Mouse (Mus musculus): ENCODE results near the gene Bag6.

Bag6 gene

GRCm38 (mm10) chr17:35147348-35147747 lies 12.4 kb downstream of the Bag6 start:
- DNase-seq (ENCODE audit: low spot score), result no peak

- no peak for DNase-seq (ENCODE audit: low spot score)
Measured at GRCm38 (mm10) chr17:35147922-35148639, 13.1 kb downstream of the Bag6 start.

GRCm38 (mm10) chr17:35152121-35152520 lies 17.1 kb downstream of the Bag6 start:
- no peak for DNase-seq (ENCODE audit: low spot score)

GRCm38 (mm10) chr17:35153077-35153476 lies 18.1 kb downstream of the Bag6 start:
- DNase-seq (ENCODE audit: low spot score), result no peak

GRCm38 (mm10) chr17:35153931-35154330 lies 19.0 kb downstream of the Bag6 start:
- DNase-seq (ENCODE audit: low spot score), result no peak

GRCm38 (mm10) chr17:35154616-35155015 lies 19.6 kb downstream of the Bag6 start:
- DNase-seq (ENCODE audit: low spot score), result no peak

GRCm38 (mm10) chr17:35155451-35155850 lies 20.5 kb downstream of the Bag6 start:
- no peak for DNase-seq (ENCODE audit: low spot score)

- no peak for DNase-seq (ENCODE audit: low spot score)
Measured at GRCm38 (mm10) chr17:35156461-35157200, 21.7 kb downstream of the Bag6 start.

GRCm38 (mm10) chr17:35157254-35157653 lies 22.3 kb downstream of the Bag6 start:
- no peak for DNase-seq (ENCODE audit: low spot score)

GRCm38 (mm10) chr17:35157661-35158175 lies 22.7 kb downstream of the Bag6 start:
- DNase-seq (ENCODE audit: low spot score), result no peak

GRCm38 (mm10) chr17:35158850-35159593 lies 24.0 kb downstream of the Bag6 start:
- DNase-seq (ENCODE audit: low spot score), result no peak

GRCm38 (mm10) chr17:35159638-35160037 lies 24.7 kb downstream of the Bag6 start:
- DNase-seq (ENCODE audit: low spot score), result no peak

- DNase-seq (ENCODE audit: low spot score), result no peak
Measured at GRCm38 (mm10) chr17:35161421-35161820, 26.4 kb downstream of the Bag6 start.

- DNase-seq (ENCODE audit: low spot score), result no peak
Measured at GRCm38 (mm10) chr17:35162121-35162520, 27.1 kb downstream of the Bag6 start.

- DNase-seq (ENCODE audit: low spot score), result no peak
Measured at GRCm38 (mm10) chr17:35162730-35163129, 27.8 kb downstream of the Bag6 start.

GRCm38 (mm10) chr17:35163326-35164081 lies 28.5 kb downstream of the Bag6 start:
- DNase-seq (ENCODE audit: low spot score), result no peak

GRCm38 (mm10) chr17:35164218-35164567 lies 29.2 kb downstream of the Bag6 start:
- no peak for DNase-seq (ENCODE audit: low spot score)

- peak; percentile 95 for DNase-seq (ENCODE audit: low spot score)
Measured at GRCm38 (mm10) chr17:35164568-35165450, 29.8 kb downstream of the Bag6 start, which contains the start of gene Prrc2a. Gene Prrc2a (minus strand): TSS chr17:35164897.

GRCm38 (mm10) chr17:35165451-35166155 lies 30.6 kb downstream of the Bag6 start:
- no peak for DNase-seq (ENCODE audit: low spot score)
